Mouse (Mus musculus): ENCODE data around the gene Cd28. TPM values are rescaled to one million over a fixed set of nuclear protein-coding genes. Genes with fewer than 3 reads are reported as not detected.
A peak's percentile ranks its signal among the peaks of the same experiment; 100 is the strongest.

Cd28 gene
- polyA plus RNA-seq, 2 experiments from 2014 or later, result 276 to 286 TPM

- no peak for ATAC-seq
Measured at GRCm38 (mm10) chr1:60751011-60751410, 34.4 kb downstream of the Cd28 start.

GRCm38 (mm10) chr1:60752986-60753385 is 36.4 kb downstream of the Cd28 start:
- ATAC-seq, result no peak

GRCm38 (mm10) chr1:60753981-60754380 is 37.4 kb downstream of the Cd28 start:
- ATAC-seq, result no peak

GRCm38 (mm10) chr1:60755391-60756243 is 39.0 kb downstream of the Cd28 start:
- ATAC-seq, result peak; percentile 60

- no peak for ATAC-seq
Measured at GRCm38 (mm10) chr1:60757631-60758030, 41.0 kb downstream of the Cd28 start.

GRCm38 (mm10) chr1:60758226-60758625 is 41.6 kb downstream of the Cd28 start:
- peak; percentile 42 for ATAC-seq

GRCm38 (mm10) chr1:60759563-60760335 is 43.1 kb downstream of the Cd28 start:
- peak; percentile 3 for ATAC-seq

GRCm38 (mm10) chr1:60760475-60760874 is 43.9 kb downstream of the Cd28 start:
- ATAC-seq, result no peak

- peak; percentile 48 for ATAC-seq
Measured at GRCm38 (mm10) chr1:60761528-60762171, 45.0 kb downstream of the Cd28 start.

GRCm38 (mm10) chr1:60762451-60762850 is 45.9 kb downstream of the Cd28 start:
- ATAC-seq, result no peak

GRCm38 (mm10) chr1:60762916-60763315 is 46.3 kb downstream of the Cd28 start:
- no peak for ATAC-seq

- ATAC-seq, result no peak
Measured at GRCm38 (mm10) chr1:60771771-60772170, 55.2 kb downstream of the Cd28 start.

- ATAC-seq, result no peak
Measured at GRCm38 (mm10) chr1:60773231-60773630, 56.6 kb downstream of the Cd28 start.

GRCm38 (mm10) chr1:60776166-60776565 is 59.6 kb downstream of the Cd28 start:
- ATAC-seq, result no peak

- ATAC-seq, result peak; percentile 80
Measured at GRCm38 (mm10) chr1:60776906-60777305, 60.3 kb downstream of the Cd28 start.

- no peak for ATAC-seq
Measured at GRCm38 (mm10) chr1:60778465-60779115, 62.0 kb downstream of the Cd28 start.

- ATAC-seq, result no peak
Measured at GRCm38 (mm10) chr1:60779176-60779575, 62.6 kb downstream of the Cd28 start.

- ATAC-seq, result peak; percentile 44
Measured at GRCm38 (mm10) chr1:60781666-60782065, 65.1 kb downstream of the Cd28 start.

- ATAC-seq, result peak; percentile 94
Measured at GRCm38 (mm10) chr1:60793717-60794116, 77.1 kb downstream of the Cd28 start.

- ATAC-seq, result no peak
Measured at GRCm38 (mm10) chr1:60795677-60796205, 79.1 kb downstream of the Cd28 start.

- no peak for ATAC-seq
Measured at GRCm38 (mm10) chr1:60799795-60800345, 83.3 kb downstream of the Cd28 start.

- no peak for ATAC-seq
Measured at GRCm38 (mm10) chr1:60801210-60801671, 84.6 kb downstream of the Cd28 start.
